Mouse (Mus musculus) liver, embryonic 14.5 days (tissue): Measurements from ENCODE around the gene Gm45062. TPM values are rescaled to one million over a fixed set of nuclear protein-coding genes. Genes with fewer than 3 reads are reported as not detected.
A peak's percentile ranks its signal among the peaks of the same experiment; 100 is the strongest.

Experiments used
- ATAC-seq: fragments of 200-750 bp; cut with Nextera tagmentation; 2 replicates; pipeline ENCODE4 v1.8.0; 2017; ENCODE audit warnings: moderate number of reproducible peaks, mild to moderate bottlenecking, moderate library complexity; ENCODE audit not compliant: insufficient read depth
- DNase-seq, 3 experiments: peaks; one replicate each; pipeline ENCODE4 v3.0.0-alpha.2; 2012 to 2013; ENCODE audit warnings: low read depth in 3 of 3, low spot score in 3 of 3
- H3K27ac ChIP-seq: fragments of 300-500 bp; sonication (generic); 2 replicates; pipeline ENCODE4 v1.5.1; 2014; ENCODE audit warnings: moderate library complexity, mild to moderate bottlenecking, control low read depth, inconsistent platforms
- H3K27me3 ChIP-seq: fragments of 300-500 bp; sonication (generic); 2 replicates; pipeline ENCODE4 v1.6.1; 2014; ENCODE audit warnings: mild to moderate bottlenecking, low read length, moderate library complexity; ENCODE audit not compliant: control insufficient read depth, insufficient read depth
- H3K36me3 ChIP-seq: fragments of 300-500 bp; sonication (generic); replicated peaks from 2 replicates; pipeline ENCODE4 v1.6.1; 2014; ENCODE audit warnings: low read depth; ENCODE audit not compliant: control insufficient read depth, insufficient read depth
- H3K4me1 ChIP-seq, 2 experiments: fragments of 200-500 bp in 1 of 2; fragments of 300-500 bp in 1 of 2; sonication (generic) in 1 of 2; replicated peaks; 2 replicates each; pipeline ENCODE4 v1.6.1; 2012 to 2014; ENCODE audit warnings: antibody characterized with exemption in 1 of 2, inconsistent platforms in 1 of 2, low read length in 1 of 2; ENCODE audit not compliant: control insufficient read depth in 2 of 2, insufficient read depth in 2 of 2
- H3K4me2 ChIP-seq: fragments of 300-500 bp; sonication (generic); 2 replicates; pipeline ENCODE4 v1.6.1; 2014; ENCODE audit warnings: low read depth, mild to moderate bottlenecking, control low read depth, moderate library complexity
- H3K4me3 ChIP-seq, 2 experiments: fragments of 200-500 bp in 1 of 2; fragments of 300-500 bp in 1 of 2; sonication (generic) in 1 of 2; 2 replicates each; pipeline ENCODE4 v1.5.1; 2012 to 2014; ENCODE audit warnings: low read depth in 2 of 2, low read length in 2 of 2, mild to moderate bottlenecking in 2 of 2, control low read depth in 1 of 2, inconsistent platforms in 1 of 2, moderate library complexity in 1 of 2; ENCODE audit not compliant: insufficient read depth in 1 of 2
- H3K9ac ChIP-seq: fragments of 300-500 bp; sonication (generic); replicated peaks from 2 replicates; pipeline ENCODE4 v1.6.1; 2014; ENCODE audit warnings: mild to moderate bottlenecking, control low read depth, moderate library complexity
- H3K9me3 ChIP-seq: fragments of 300-500 bp; sonication (generic); 2 replicates; pipeline ENCODE4 v1.6.1; 2016; ENCODE audit warnings: low read length, mixed read lengths; ENCODE audit not compliant: control insufficient read depth
- CTCF ChIP-seq: IDR thresholded peaks from 2 replicates; pipeline ENCODE4 v1.5.1; 2016; ENCODE audit warnings: antibody characterized with exemption, low read depth, control low read depth
- EP300 ChIP-seq: IDR thresholded peaks from 2 replicates; pipeline ENCODE4 v1.6.1; 2016; ENCODE audit warnings: antibody characterized with exemption, low read depth
- WGBS: fragments of 180-500 bp; shearing (Covaris S2); extraction: QIAGEN DNeasy Blood & Tissue Kit; methylation state at CpG from one replicate; pipeline ENCODE4 v1.1.7; 2014; ENCODE audit not compliant: insufficient replicate concordance; 5-methylcytosine and 5-hydroxymethylcytosine counted together
- polyA plus RNA-seq, 2 experiments: library from polyadenylated mRNA; depleted of rRNA in 1 of 2; stranded (reverse) in 1 of 2; unstranded in 1 of 2; fragments of >200 nt; fragmentation: Nextera tagmentation in 1 of 2; extraction: Ambion mirVana in 1 of 2; gene quantifications; 2 replicates each; pipeline versions ENCODE4 v1.2.1 to v1.2.3; 2012 to 2014

Gm45062 gene
- polyA plus RNA-seq, 2 experiments, result 0.86 to 1.9 TPM

DNA sequence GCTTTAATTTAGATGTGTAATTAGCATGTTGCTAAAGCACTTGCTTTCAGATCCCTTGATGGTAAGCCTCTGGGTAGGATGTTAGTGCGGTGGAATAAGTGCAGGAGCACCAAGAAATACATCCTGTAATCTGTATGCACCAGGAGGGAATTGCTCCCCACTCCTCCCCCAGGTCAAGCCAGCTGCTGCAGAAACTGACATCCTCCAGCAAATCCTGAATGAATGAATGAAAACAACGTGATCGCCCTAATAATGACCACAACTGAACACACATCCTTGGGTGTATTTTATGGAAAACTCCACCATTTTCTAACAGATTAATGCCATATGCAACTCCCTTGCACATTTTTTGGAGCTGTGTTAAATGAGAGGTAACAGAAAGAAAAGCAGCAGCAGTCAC lies 252.2 kb downstream of the Gm45062 start:
- H3K4me2 ChIP-seq, result peak overlapping the region; percentile 72
- 51% methylated on average over 3 of the region's 3 CpGs for WGBS
- no peak overlapping the region; the same call in none of the 2 replicates for H3K9ac ChIP-seq
- H3K4me1 ChIP-seq, result peaks cover 10 to 13% of the 10 kb centered on the region in 2 experiments
- H3K4me3 ChIP-seq, result peak overlapping the region in 1 of 2 experiments; percentile 81; a peak in 1 of 4 replicates
- H3K27me3 ChIP-seq, result no peaks in the 10 kb centered on the region
- H3K27ac ChIP-seq, result no peak overlapping the region
- no peaks in the 10 kb centered on the region for H3K36me3 ChIP-seq
- H3K9me3 ChIP-seq, result no peaks in the 10 kb centered on the region
- no peak for ATAC-seq
- TF ChIP-seq CTCF (no peak), EP300 (no peak)
- DNase-seq, result no peak

GRCm38 (mm10) chr6:8512416-8512815 lies 253.2 kb downstream of the Gm45062 start:
- TF ChIP-seq EP300 (no peak), CTCF (no peak)
- Histone ChIP-seq H3K4me1 (peaks cover 10 to 13% of the 10 kb centered on the region in 2 experiments), H3K4me2 (no peak overlapping the region), H3K27ac (no peak overlapping the region), H3K9me3 (no peaks in the 10 kb centered on the region), H3K36me3 (no peaks in the 10 kb centered on the region), H3K4me3 (no peak overlapping the region), H3K27me3 (no peaks in the 10 kb centered on the region), H3K9ac (no peak overlapping the region)
- no peak for ATAC-seq
- no peak for DNase-seq
- 55% methylated on average over 8 of the region's 8 CpGs for WGBS

GRCm38 (mm10) chr6:8519687-8520086 lies 260.4 kb downstream of the Gm45062 start:
- Histone ChIP-seq H3K27me3 (no peaks in the 10 kb centered on the region), H3K9ac (no peak overlapping the region), H3K4me1 (peaks cover 0 to 1% of the 10 kb centered on the region in 2 experiments; a peak in 1 of 4 replicates), H3K4me3 (no peak overlapping the region), H3K36me3 (no peaks in the 10 kb centered on the region), H3K9me3 (no peaks in the 10 kb centered on the region), H3K4me2 (no peak overlapping the region), H3K27ac (no peak overlapping the region)
- DNase-seq (no peak), ATAC-seq (no peak)
- TF ChIP-seq CTCF (no peak), EP300 (no peak)
- WGBS, result 94% methylated on average over 3 of the region's 3 CpGs

DNA sequence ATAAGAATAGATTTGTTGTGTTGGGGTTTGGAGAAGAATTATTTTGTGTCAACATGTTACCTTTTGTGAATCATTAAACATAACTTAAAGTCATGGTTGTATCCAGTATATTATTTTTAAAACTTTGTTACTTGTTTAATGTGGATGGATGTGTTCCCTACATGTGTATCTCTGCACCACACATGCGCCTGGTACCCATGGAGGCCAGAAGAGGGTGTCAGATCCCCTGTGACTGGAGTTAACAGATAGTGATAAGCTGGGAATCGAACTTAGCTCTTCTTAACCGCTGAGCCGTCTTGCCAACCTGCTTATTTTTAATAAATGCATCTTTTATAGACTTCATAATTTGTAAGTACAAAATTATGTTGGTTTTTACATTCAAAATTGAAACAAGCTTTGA lies 262.0 kb downstream of the Gm45062 start:
- H3K4me3 ChIP-seq, result no peak overlapping the region
- peaks cover 0 to 1% of the 10 kb centered on the region in 2 experiments; a peak in 1 of 4 replicates for H3K4me1 ChIP-seq
- H3K4me2 ChIP-seq, result no peak overlapping the region
- no peaks in the 10 kb centered on the region for H3K36me3 ChIP-seq
- 72% methylated on average over 4 of the region's 4 CpGs for WGBS
- H3K9ac ChIP-seq, result no peak overlapping the region
- ATAC-seq, result no peak
- no peak for DNase-seq
- H3K27ac ChIP-seq, result no peak overlapping the region
- H3K9me3 ChIP-seq, result no peaks in the 10 kb centered on the region
- H3K27me3 ChIP-seq, result no peaks in the 10 kb centered on the region
- no peak for TF ChIP-seq EP300
- no peak for TF ChIP-seq CTCF

- H3K9ac ChIP-seq, result no peak overlapping the region
- no peak overlapping the region for H3K4me2 ChIP-seq
- H3K27me3 ChIP-seq, result no peaks in the 10 kb centered on the region
- H3K9me3 ChIP-seq, result no peaks in the 10 kb centered on the region
- H3K4me1 ChIP-seq, result peaks cover 0 to 1% of the 10 kb centered on the region in 2 experiments; a peak in 1 of 4 replicates
- no peak overlapping the region for H3K4me3 ChIP-seq
- no peak for ATAC-seq
- H3K36me3 ChIP-seq, result no peaks in the 10 kb centered on the region
- no peak for DNase-seq
- 62% methylated on average over 5 of the region's 5 CpGs for WGBS
- H3K27ac ChIP-seq, result no peak overlapping the region
- no peak for TF ChIP-seq CTCF
- no peak for TF ChIP-seq EP300
Measured at GRCm38 (mm10) chr6:8524717-8525116, 265.5 kb downstream of the Gm45062 start.
